Mouse (Mus musculus) NIH3T3 (cell line): ENCODE data around the gene Hist2h4.

Experiments
- DNase-seq: peaks from one replicate; pipeline ENCODE4 v3.0.0-alpha.2; 2012; ENCODE audit warnings: low read depth

The Hist2h4 gene

DNA sequence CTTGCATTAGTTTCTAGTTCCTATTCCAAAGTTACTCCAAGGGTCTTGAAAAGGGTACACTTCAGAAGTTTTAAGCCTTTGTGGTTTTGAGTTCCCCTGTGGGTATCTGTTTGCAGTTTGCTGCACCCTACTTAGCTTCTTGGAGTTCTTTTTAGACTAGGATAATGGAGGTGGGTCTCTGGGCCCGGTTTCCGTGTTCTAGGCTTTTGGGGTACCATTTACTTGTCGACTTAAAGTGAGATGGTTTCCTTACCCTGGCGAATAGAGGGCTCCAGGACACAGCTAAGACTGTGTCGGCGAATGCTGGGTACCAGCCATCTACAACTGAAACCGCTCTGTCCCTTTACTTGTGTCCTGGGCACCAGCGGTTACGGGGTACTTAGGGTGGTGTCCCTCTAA is 41.5 kb downstream of the Hist2h4 start:
- no peak for DNase-seq

DNA sequence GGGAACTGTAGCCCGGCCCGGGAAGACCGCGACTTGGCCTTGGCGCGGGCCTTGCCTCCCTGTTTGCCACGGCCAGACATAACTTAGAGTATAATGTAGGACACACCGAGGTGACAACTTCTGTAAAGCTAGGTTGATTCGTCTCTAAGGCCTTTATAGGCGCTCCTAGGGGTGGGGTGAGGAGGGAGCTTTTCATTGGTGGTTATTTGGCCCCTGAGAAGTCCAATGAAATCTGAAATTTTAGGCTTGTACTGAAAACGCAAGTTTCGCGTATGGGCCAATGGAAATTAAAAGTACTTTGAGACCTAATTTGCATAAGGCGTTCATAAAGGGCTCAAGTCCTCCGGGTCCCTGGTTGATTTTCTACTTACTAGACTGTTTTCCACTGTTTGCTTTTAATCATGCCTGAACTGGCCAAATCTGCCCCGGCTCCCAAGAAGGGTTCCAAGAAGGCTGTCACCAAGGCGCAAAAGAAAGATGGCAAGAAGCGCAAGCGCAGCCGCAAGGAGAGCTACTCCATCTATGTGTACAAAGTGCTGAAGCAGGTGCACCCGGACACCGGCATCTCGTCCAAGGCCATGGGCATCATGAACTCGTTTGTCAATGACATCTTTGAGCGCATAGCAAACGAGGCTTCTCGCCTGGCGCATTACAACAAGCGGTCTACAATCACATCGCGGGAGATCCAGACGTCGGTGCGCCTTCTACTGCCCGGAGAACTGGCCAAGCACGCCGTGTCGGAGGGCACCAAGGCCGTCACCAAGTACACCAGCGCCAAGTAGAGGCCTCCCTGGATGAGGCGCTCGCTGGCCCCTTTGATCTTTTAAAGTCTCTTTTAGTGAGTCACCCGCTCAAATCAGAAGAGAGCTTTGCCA is 42.1 kb downstream of the Hist2h4 start, which contains the start of the genes Hist2h2ac and Hist2h2be:
TSS of gene Hist2h2ac (minus strand) at position 116 of the 875 bp plus-strand sequence.
TSS of gene Hist2h2be (plus strand) at position 355 of the 875 bp plus-strand sequence.
- peak; percentile 94 for DNase-seq

DNA sequence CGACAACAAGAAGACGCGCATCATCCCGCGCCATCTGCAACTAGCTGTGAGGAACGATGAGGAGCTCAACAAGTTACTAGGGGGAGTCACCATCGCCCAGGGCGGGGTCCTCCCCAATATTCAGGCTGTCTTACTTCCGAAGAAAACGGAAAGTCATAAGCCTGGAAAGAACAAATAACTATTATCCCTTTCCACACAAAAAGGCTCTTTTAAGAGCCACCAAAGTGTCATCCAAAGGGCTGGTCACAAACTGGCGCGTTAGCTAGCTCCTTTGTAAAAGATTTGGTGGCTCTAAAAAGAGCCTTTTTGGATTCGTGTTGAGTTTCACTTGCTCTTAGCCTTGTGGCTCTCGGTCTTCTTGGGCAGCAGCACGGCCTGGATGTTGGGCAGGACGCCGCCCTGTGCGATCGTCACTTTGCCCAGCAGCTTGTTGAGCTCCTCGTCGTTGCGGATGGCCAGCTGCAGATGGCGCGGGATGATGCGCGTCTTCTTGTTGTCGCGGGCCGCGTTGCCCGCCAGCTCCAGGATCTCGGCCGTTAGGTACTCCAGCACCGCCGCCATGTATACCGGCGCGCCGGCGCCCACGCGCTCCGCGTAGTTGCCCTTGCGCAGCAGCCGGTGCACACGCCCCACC is 42.9 kb downstream of the Hist2h4 start:
- DNase-seq, result peak; percentile 52

DNA sequence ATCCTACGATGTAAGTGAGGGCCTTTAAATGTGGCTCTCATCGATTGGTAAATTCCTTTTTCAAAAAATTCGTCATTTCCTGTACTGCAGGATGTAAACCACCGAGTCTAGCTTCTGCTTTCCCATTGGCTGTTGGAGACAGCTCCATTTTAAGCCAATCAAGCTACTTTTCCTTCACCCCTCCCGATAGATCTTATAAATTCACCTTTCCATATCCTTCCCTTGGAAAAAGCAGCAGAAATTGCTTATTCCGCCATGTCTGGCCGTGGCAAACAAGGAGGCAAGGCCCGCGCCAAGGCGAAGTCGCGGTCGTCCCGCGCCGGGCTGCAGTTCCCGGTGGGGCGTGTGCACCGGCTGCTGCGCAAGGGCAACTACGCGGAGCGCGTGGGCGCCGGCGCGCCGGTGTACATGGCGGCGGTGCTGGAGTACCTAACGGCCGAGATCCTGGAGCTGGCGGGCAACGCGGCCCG is 43.4 kb downstream of the Hist2h4 start, which contains the start of the genes Bola1 and Hist2h2ab:
TSS of gene Bola1 (minus strand) at position 49 of the 470 bp plus-strand sequence.
TSS of gene Hist2h2ab (plus strand) at position 205 of the 470 bp plus-strand sequence.
- peak; percentile 86 for DNase-seq

DNA sequence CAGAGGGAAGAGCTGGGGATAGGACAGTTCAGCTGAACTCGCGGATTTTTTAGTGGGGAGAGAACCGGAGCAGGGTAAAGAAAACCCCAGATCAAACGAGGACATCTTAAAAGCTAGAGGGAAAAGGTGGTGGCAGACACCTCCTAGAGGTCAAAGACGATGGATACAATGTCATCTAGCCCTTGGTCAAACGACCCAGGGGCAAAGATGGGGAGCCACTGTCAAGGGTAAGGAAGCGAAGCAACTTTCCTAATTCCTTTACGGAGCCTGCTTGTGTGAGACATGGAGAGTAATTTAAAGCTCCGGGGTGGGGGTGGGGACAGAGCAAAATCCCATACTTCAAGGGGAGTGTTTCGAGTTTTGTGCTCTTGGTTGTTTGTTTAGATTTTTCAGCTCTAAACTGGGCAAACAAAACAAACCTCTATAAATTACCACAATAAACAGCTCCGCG is 43.9 kb downstream of the Hist2h4 start:
- no peak for DNase-seq
